Mouse (Mus musculus): ENCODE results near the gene Flnb.

- TF ChIP-seq POLR2A (IDR thresholded peaks at IDR 0.05; ENCODE audit: low read depth, low read length) (no peak), CTCF (conservative IDR thresholded peaks at IDR 0.05; ENCODE audit: insufficient read depth, insufficient read length, low read depth, low read length) (no peak)
These were observed 14.1 kb downstream of the Flnb start for GRCm38 (mm10) chr14:7831770-7832439.
